Mouse (Mus musculus) CH12.LX (cell line): ENCODE data around the gene Iqch. TPM values are rescaled to one million over a fixed set of nuclear protein-coding genes. Genes with fewer than 3 reads are reported as not detected.
A peak's percentile ranks its signal among the peaks of the same experiment; 100 is the strongest.

Source experiments
- DNase-seq: peaks from one replicate; pipeline ENCODE4 v3.0.0-alpha.2; 2013; ENCODE audit errors: extremely low read depth
- H3K27ac ChIP-seq: 2 replicates; pipeline ENCODE4 v1.5.1; 2012; ENCODE audit warnings: low read depth, mild to moderate bottlenecking, control low read depth, moderate library complexity; ENCODE audit not compliant: insufficient read depth
- H3K27me3 ChIP-seq: replicated peaks from 2 replicates; pipeline ENCODE3; 2012; ENCODE audit warnings: inconsistent platforms
- H3K36me3 ChIP-seq, 2 experiments: replicated peaks in 1 of 2; 2 replicates each; pipeline versions ENCODE3 to v1.6.1; 2012; ENCODE audit warnings: inconsistent platforms in 1 of 2, low read length in 1 of 2, mild to moderate bottlenecking in 1 of 2, mixed read lengths in 1 of 2, moderate library complexity in 1 of 2; ENCODE audit not compliant: control insufficient read depth in 1 of 2, insufficient read depth in 1 of 2
- H3K4me1 ChIP-seq, 2 experiments: 2 replicates each; pipeline ENCODE4 v1.6.1; 2012; ENCODE audit warnings: inconsistent platforms in 1 of 2, moderate library complexity in 1 of 2; ENCODE audit not compliant: insufficient read depth in 2 of 2, control insufficient read depth in 1 of 2
- H3K4me2 ChIP-seq: 2 replicates; pipeline ENCODE4 v1.6.1; 2012; ENCODE audit warnings: low read depth, mild to moderate bottlenecking, control low read depth; ENCODE audit not compliant: poor library complexity, insufficient read depth, severe bottlenecking
- H3K4me3 ChIP-seq, 3 experiments: fragments of 150-350 bp in 1 of 3; sonication (generic) in 1 of 3; replicated peaks in 1 of 3; 2 replicates each; pipeline versions ENCODE3 to v1.5.1; 2011 to 2012; ENCODE audit warnings: low read depth in 2 of 3, low read length in 2 of 3, mild to moderate bottlenecking in 2 of 3, moderate library complexity in 2 of 3, control low read depth in 1 of 3, improper control_type of control experiment in 1 of 3, inconsistent platforms in 1 of 3, mixed read lengths in 1 of 3; ENCODE audit not compliant: poor library complexity in 1 of 3
- H3K79me2 ChIP-seq: replicated peaks from 2 replicates; pipeline ENCODE4 v1.6.1; 2012; ENCODE audit warnings: mild to moderate bottlenecking, moderate library complexity; ENCODE audit not compliant: control insufficient read depth, poor library complexity, insufficient read depth, severe bottlenecking; ENCODE audit errors: extremely low read depth
- H3K9ac ChIP-seq: 2 replicates; pipeline ENCODE4 v1.6.1; 2012; ENCODE audit warnings: low read depth, mild to moderate bottlenecking, control low read depth, moderate library complexity; ENCODE audit not compliant: insufficient read depth
- H3K9me3 ChIP-seq: replicated peaks from 2 replicates; pipeline ENCODE3; 2012; ENCODE audit warnings: low read length, inconsistent platforms, mixed read lengths
- CHD2 ChIP-seq: IDR thresholded peaks from 2 replicates; pipeline ENCODE4 v1.6.1; 2011; ENCODE audit warnings: low read length, improper control_type of control experiment
- CTCF ChIP-seq, 2 experiments: IDR thresholded peaks in 1 of 2; conservative IDR thresholded peaks in 1 of 2; 2 replicates each; pipeline ENCODE4 v1.5.1; 2011 to 2012; ENCODE audit warnings: low read depth in 2 of 2, low read length in 2 of 2, improper control_type of control experiment in 1 of 2, inconsistent platforms in 1 of 2, mild to moderate bottlenecking in 1 of 2, moderate library complexity in 1 of 2
- ELF1 ChIP-seq: IDR thresholded peaks from 2 replicates; pipeline ENCODE4 v1.6.1; 2014; ENCODE audit warnings: low read depth, mild to moderate bottlenecking, inconsistent platforms, low read length, improper control_type of control experiment
- HCFC1 ChIP-seq: IDR thresholded peaks from 2 replicates; pipeline ENCODE4 v1.6.1; 2012; ENCODE audit warnings: low read depth, mild to moderate bottlenecking, inconsistent platforms, low read length, improper control_type of control experiment
- JUN ChIP-seq: IDR thresholded peaks from 2 replicates; pipeline ENCODE4 v1.6.1; 2011; ENCODE audit warnings: low read depth, mild to moderate bottlenecking, low read length, improper control_type of control experiment, moderate library complexity; ENCODE audit not compliant: insufficient read depth
- JUND ChIP-seq: conservative IDR thresholded peaks from 2 replicates; pipeline ENCODE4 v1.6.1; 2011; ENCODE audit warnings: low read depth, low read length, improper control_type of control experiment
- MAZ ChIP-seq: IDR thresholded peaks from 2 replicates; pipeline ENCODE4 v1.6.1; 2012; ENCODE audit warnings: low read depth, mild to moderate bottlenecking, inconsistent platforms, low read length, improper control_type of control experiment, moderate library complexity
- MEF2A ChIP-seq: IDR thresholded peaks from 2 replicates; pipeline ENCODE4 v1.6.1; 2014; ENCODE audit warnings: low read depth, mild to moderate bottlenecking, inconsistent platforms, low read length, improper control_type of control experiment, borderline replicate concordance
- MYC ChIP-seq: IDR thresholded peaks from 2 replicates; pipeline ENCODE4 v1.6.1; 2011; ENCODE audit warnings: low read depth, mild to moderate bottlenecking, improper control_type of control experiment, low read length
- NELFE ChIP-seq: IDR thresholded peaks from 2 replicates; pipeline ENCODE4 v1.6.1; 2011; ENCODE audit warnings: low read depth, low read length, improper control_type of control experiment
- NRF1 ChIP-seq: IDR thresholded peaks from 2 replicates; pipeline ENCODE4 v1.6.1; 2014; ENCODE audit warnings: low read depth, mild to moderate bottlenecking, inconsistent platforms, low read length, improper control_type of control experiment, moderate library complexity
- PAX5 ChIP-seq: IDR thresholded peaks from 2 replicates; pipeline ENCODE4 v1.6.1; 2012; ENCODE audit warnings: low read length, inconsistent platforms, mixed read lengths
- POLR2A ChIP-seq: IDR thresholded peaks from 2 replicates; pipeline ENCODE4 v1.6.1; 2011; ENCODE audit warnings: low read depth, mild to moderate bottlenecking, improper control_type of control experiment, low read length
- POLR2AphosphoS2 ChIP-seq: IDR thresholded peaks from 2 replicates; pipeline ENCODE4 v1.6.1; 2011; ENCODE audit warnings: low read depth, low read length, improper control_type of control experiment
- RAD21 ChIP-seq: IDR thresholded peaks from 2 replicates; pipeline ENCODE4 v1.6.1; 2011; ENCODE audit warnings: low read depth, mild to moderate bottlenecking, low read length, improper control_type of control experiment, moderate library complexity
- RCOR1 ChIP-seq: conservative IDR thresholded peaks from 2 replicates; pipeline ENCODE4 v1.6.1; 2012; ENCODE audit warnings: low read depth, mild to moderate bottlenecking, inconsistent platforms, low read length, improper control_type of control experiment
- SIN3A ChIP-seq: IDR thresholded peaks from 2 replicates; pipeline ENCODE4 v1.6.1; 2012; ENCODE audit warnings: low read length, improper control_type of control experiment, inconsistent platforms
- SMC3 ChIP-seq: IDR thresholded peaks from 2 replicates; pipeline ENCODE4 v1.6.1; 2011; ENCODE audit warnings: low read depth, low read length, improper control_type of control experiment
- TBP ChIP-seq: conservative IDR thresholded peaks from 2 replicates; pipeline ENCODE4 v1.6.1; 2011; ENCODE audit warnings: low read depth, low read length, improper control_type of control experiment
- UBTF ChIP-seq: IDR thresholded peaks from 2 replicates; pipeline ENCODE4 v1.6.1; 2012; ENCODE audit warnings: low read depth, mild to moderate bottlenecking, inconsistent platforms, low read length, improper control_type of control experiment, moderate library complexity
- USF2 ChIP-seq: conservative IDR thresholded peaks from 2 replicates; pipeline ENCODE4 v1.6.1; 2011; ENCODE audit warnings: low read depth, low read length, improper control_type of control experiment
- ZC3H11A ChIP-seq: IDR thresholded peaks from 2 replicates; pipeline ENCODE4 v1.6.1; 2012; ENCODE audit warnings: low read depth, mild to moderate bottlenecking, inconsistent platforms, low read length, improper control_type of control experiment
- ZKSCAN1 ChIP-seq: IDR thresholded peaks from 2 replicates; pipeline ENCODE4 v1.6.1; 2012; ENCODE audit warnings: low read depth, inconsistent platforms, low read length, improper control_type of control experiment, borderline replicate concordance
- ZMIZ1 ChIP-seq: IDR thresholded peaks from 2 replicates; pipeline ENCODE4 v1.6.1; 2012; ENCODE audit warnings: low read depth, mild to moderate bottlenecking, inconsistent platforms, low read length, improper control_type of control experiment
- ZNF384 ChIP-seq: IDR thresholded peaks from 2 replicates; pipeline ENCODE4 v1.6.1; 2012; ENCODE audit warnings: low read depth, low read length, improper control_type of control experiment, inconsistent platforms
- dilution Hi-C: fragments of 300-500 bp; cut with MboI; formaldehyde crosslinking; loops from 2 replicates; pipeline ENCODE4 v1.14.3; 2020; ENCODE audit warnings: low sequenced_read_pairs; ENCODE audit not compliant: extremely low pct_unique_long_range_greater_than_20kb, extremely low pct_ligation_motif_present
- in situ Hi-C: fragments of 300-500 bp; cut with MboI; formaldehyde crosslinking; loops from 3 replicates; pipeline ENCODE4 v1.14.3; 2019; ENCODE audit warnings: low sequenced_read_pairs, low pct_ligation_motif_present, low pct_unique_long_range_greater_than_20kb, mixed read lengths
- polyA plus RNA-seq: library from polyadenylated mRNA; unstranded; fragments of >175 nt; gene quantifications from 2 replicates; pipeline ENCODE4 v1.2.1, GENCODE M21; 2012; ENCODE audit warnings: low read depth; ENCODE audit not compliant: insufficient read length
- total RNA-seq, 2 experiments: library from RNA; depleted of rRNA; stranded (reverse); fragments of 300-350 nt in 1 of 2; fragments of >200 nt in 1 of 2; gene quantifications; 2 replicates each; pipeline ENCODE4 v1.2.3; 2012 to 2014

Iqch gene
- total and polyA plus RNA-seq, 3 experiments, result 0.04 to 0.21 (median 0.15) TPM

GRCm38 (mm10) chr9:63606594-63606993 is 4.3 kb upstream of the Iqch start:
- dilution Hi-C loops, result no loop called here
- Histone ChIP-seq H3K9ac (no peak overlapping the region), H3K4me2 (no peak overlapping the region), H3K4me3 (no peak overlapping the region), H3K36me3 (peaks cover 0 to 42% of the 10 kb centered on the region in 2 experiments), H3K79me2 (peaks cover 27% of the 10 kb centered on the region), H3K27me3 (no peaks in the 10 kb centered on the region), H3K4me1 (peaks cover 6 to 46% of the 10 kb centered on the region in 2 experiments), H3K9me3 (peaks cover 4% of the 10 kb centered on the region), H3K27ac (no peak overlapping the region)
- in situ Hi-C loops, result no loop called here
- DNase-seq, result no peak
- TF ChIP-seq ZNF384 (no peak), ELF1 (no peak), MAZ (no peak), SMC3 (peak; percentile 4; the same call in 1 of the 2 replicates), HCFC1 (no peak), RAD21 (no peak; the same call in 1 of the 2 replicates), JUND (no peak), ZC3H11A (no peak), ZKSCAN1 (no peak), RCOR1 (no peak), JUN (no peak), CTCF (conservative IDR thresholded peaks at IDR 0.05 in 1 of 2, IDR thresholded peaks at IDR 0.05 in 1 of 2; ENCODE audit: low read depth in 2 of 2, low read length in 2 of 2) (peak; percentile 13 to 36; a peak in 3 of 4 replicates), POLR2A (no peak), ZMIZ1 (no peak), NRF1 (no peak), POLR2AphosphoS2 (no peak)

GRCm38 (mm10) chr9:63603849-63604248 is 1.6 kb upstream of the Iqch start:
- TF ChIP-seq PAX5, result no peak
- TF ChIP-seq MYC, result no peak
- no peak for TF ChIP-seq TBP
- no peak for TF ChIP-seq NELFE
- TF ChIP-seq HCFC1, result no peak
- no peak for TF ChIP-seq USF2
- TF ChIP-seq CHD2, result no peak
- TF ChIP-seq POLR2AphosphoS2, result no peak
- TF ChIP-seq SIN3A, result no peak
- no peak for TF ChIP-seq NRF1
- no peak for TF ChIP-seq UBTF
- TF ChIP-seq SMC3, result no peak
- no peak for TF ChIP-seq MAZ
- no peak for TF ChIP-seq MEF2A
- H3K27ac ChIP-seq, result no peak overlapping the region
- peak overlapping the region; percentile 94 for H3K4me2 ChIP-seq
- no peak overlapping the region; the same call in 1 of the 2 replicates for H3K9ac ChIP-seq
- no peaks in the 10 kb centered on the region for H3K9me3 ChIP-seq
- H3K36me3 ChIP-seq, result peaks cover 0 to 22% of the 10 kb centered on the region in 2 experiments
- H3K4me3 ChIP-seq, result peak overlapping the region in 2 of 3 experiments; percentile 6 to 97
- no peak for DNase-seq
- H3K79me2 ChIP-seq, result peaks cover 27% of the 10 kb centered on the region
- no peaks in the 10 kb centered on the region for H3K27me3 ChIP-seq
- dilution Hi-C loops, result no loop called here
- in situ Hi-C loops, result no loop called here
- H3K4me1 ChIP-seq, result peaks cover 6 to 31% of the 10 kb centered on the region in 2 experiments
